Mouse (Mus musculus) liver, adult 2 months (tissue): ENCODE data around the gene Actn1. TPM values are rescaled to one million over a fixed set of nuclear protein-coding genes. Genes with fewer than 3 reads are reported as not detected.

Experiments
- DNase-seq: peaks from one replicate; pipeline ENCODE4 v3.0.0-alpha.2; 2011; ENCODE audit warnings: low read depth, low spot score; ENCODE audit errors: extremely low read depth
- H3K27ac ChIP-seq: fragments of 200-500 bp; replicated peaks from 2 replicates; pipeline ENCODE4 v1.5.1; 2012; ENCODE audit warnings: low read depth, mild to moderate bottlenecking, control low read depth, inconsistent platforms, low read length; ENCODE audit not compliant: insufficient read depth
- H3K27me3 ChIP-seq: fragments of 200-500 bp; 2 replicates; pipeline ENCODE4 v1.6.1; 2012; ENCODE audit warnings: mild to moderate bottlenecking, moderate library complexity, low read length, inconsistent platforms; ENCODE audit not compliant: control insufficient read depth, insufficient read depth
- H3K36me3 ChIP-seq: fragments of 200-500 bp; 2 replicates; pipeline ENCODE4 v1.6.1; 2012; ENCODE audit warnings: low read length, inconsistent platforms; ENCODE audit not compliant: control insufficient read depth, insufficient read depth
- H3K4me1 ChIP-seq: fragments of 200-500 bp; 2 replicates; pipeline ENCODE4 v1.6.1; 2011; ENCODE audit warnings: low read length; ENCODE audit not compliant: control insufficient read depth, insufficient read depth
- H3K4me3 ChIP-seq: fragments of 200-500 bp; 2 replicates; pipeline ENCODE4 v1.5.1; 2011; ENCODE audit warnings: low read depth, mild to moderate bottlenecking, control low read depth, low read length, moderate library complexity; ENCODE audit not compliant: insufficient read depth
- H3K79me2 ChIP-seq: fragments of 200-500 bp; 2 replicates; pipeline ENCODE4 v1.6.1; 2012; ENCODE audit warnings: inconsistent platforms, mild to moderate bottlenecking, low read length, moderate library complexity; ENCODE audit not compliant: control insufficient read depth, insufficient read depth
- H3K9ac ChIP-seq: fragments of 200-500 bp; 2 replicates; pipeline ENCODE4 v1.6.1; 2012; ENCODE audit warnings: low read depth, mild to moderate bottlenecking, control low read depth, inconsistent platforms, low read length
- CTCF ChIP-seq: fragments of 200-500 bp; IDR thresholded peaks from 2 replicates; pipeline ENCODE4 v1.5.1; 2011; ENCODE audit warnings: low read depth, low read length, control low read depth
- POLR2A ChIP-seq: fragments of 200-500 bp; IDR thresholded peaks from 2 replicates; pipeline ENCODE4 v1.6.1; 2011; ENCODE audit warnings: low read length, control low read depth; ENCODE audit not compliant: insufficient read depth; ENCODE audit errors: extremely low read depth
- WGBS: fragments of 180-500 bp; shearing (Covaris S2); methylation state at CpG from one replicate; pipeline ENCODE4 v1.1.7; 2018; 5-methylcytosine and 5-hydroxymethylcytosine counted together
- polyA plus RNA-seq: library from polyadenylated mRNA; depleted of rRNA; stranded (reverse); fragments of >200 nt; gene quantifications from 2 replicates; pipeline ENCODE4 v1.2.3, GENCODE M21; 2012
- total RNA-seq: library from RNA; depleted of rRNA; stranded (reverse); fragments of >200 nt; gene quantifications from 2 replicates; pipeline ENCODE4 v1.2.3, GENCODE M21; 2014

Actn1 gene
- total and polyA plus RNA-seq, 2 experiments = 15.4 to 17.6 TPM

GRCm38 (mm10) chr12:80184041-80184440, 76.1 kb downstream of the Actn1 start:
- no peaks in the 10 kb centered on the region for H3K79me2 ChIP-seq
- 21% methylated on average over 5 of the region's 5 CpGs for WGBS
- no peaks in the 10 kb centered on the region for H3K27me3 ChIP-seq
- H3K27ac ChIP-seq = peak overlapping the region; percentile 56
- DNase-seq = peak; percentile 97
- TF ChIP-seq POLR2A = no peak
- no peak overlapping the region for H3K4me3 ChIP-seq
- H3K9ac ChIP-seq = no peak overlapping the region
- H3K4me1 ChIP-seq = peaks cover 17% of the 10 kb centered on the region
- H3K36me3 ChIP-seq = peaks cover 2% of the 10 kb centered on the region; the same call in 1 of the 2 replicates

GRCm38 (mm10) chr12:80181831-80182230, 78.3 kb downstream of the Actn1 start:
- Histone ChIP-seq H3K27me3 (no peaks in the 10 kb centered on the region), H3K4me3 (no peak overlapping the region), H3K79me2 (no peaks in the 10 kb centered on the region), H3K9ac (no peak overlapping the region), H3K4me1 (peaks cover 17% of the 10 kb centered on the region), H3K27ac (peak overlapping the region; percentile 29), H3K36me3 (peaks cover 4% of the 10 kb centered on the region)
- DNase-seq = peak; percentile 90
- WGBS = 26% methylated on average over 2 of the region's 2 CpGs
- TF ChIP-seq CTCF = no peak
- no peak for TF ChIP-seq POLR2A

DNA sequence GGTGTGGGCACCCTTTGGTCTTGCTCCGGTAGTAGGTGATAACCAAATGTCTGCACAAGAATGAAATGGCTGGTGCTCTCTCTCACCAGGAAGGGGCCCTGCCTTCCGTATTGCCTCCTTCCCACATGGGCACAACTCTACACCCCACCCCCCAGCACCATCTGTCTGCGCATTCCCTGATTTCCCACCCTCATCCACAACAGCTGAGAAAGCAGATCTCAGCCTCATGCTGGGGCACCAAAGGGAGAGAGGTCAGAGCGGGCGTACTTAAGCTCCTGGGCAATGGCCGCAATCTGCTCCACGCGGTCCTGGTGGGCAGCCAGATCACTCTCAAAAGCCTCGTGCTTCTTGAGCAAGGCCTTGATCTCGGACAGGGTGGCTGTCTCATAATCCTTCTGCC, 82.1 kb downstream of the Actn1 start:
- no peaks in the 10 kb centered on the region for H3K27me3 ChIP-seq
- no peaks in the 10 kb centered on the region for H3K79me2 ChIP-seq
- WGBS = 95% methylated on average over 10 of the region's 10 CpGs
- H3K4me3 ChIP-seq = no peak overlapping the region
- no peak for DNase-seq
- peaks cover 28% of the 10 kb centered on the region for H3K36me3 ChIP-seq
- H3K9ac ChIP-seq = no peak overlapping the region
- TF ChIP-seq CTCF = no peak
- no peak for TF ChIP-seq POLR2A
- no peak overlapping the region for H3K27ac ChIP-seq
- peaks cover 3% of the 10 kb centered on the region for H3K4me1 ChIP-seq

DNA sequence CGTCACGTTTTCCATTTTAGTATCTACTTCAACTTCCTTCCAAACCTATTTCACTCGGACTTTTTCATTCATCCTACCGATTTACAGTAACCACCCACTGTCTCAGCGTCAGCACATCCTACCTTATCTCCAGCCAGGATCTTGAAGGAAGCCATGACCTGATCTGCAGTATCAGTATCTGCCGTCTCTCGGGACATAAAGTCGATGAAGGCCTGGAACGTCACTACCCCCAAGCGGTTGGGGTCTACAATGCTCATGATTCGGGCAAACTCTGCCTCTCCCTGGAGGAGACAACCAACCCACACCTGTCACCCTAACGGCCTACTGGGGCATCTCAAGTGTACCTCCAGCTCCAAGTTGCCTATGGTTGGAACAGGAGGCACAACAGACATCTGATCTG, 91.4 kb downstream of the Actn1 start:
- no peaks in the 10 kb centered on the region for H3K79me2 ChIP-seq
- H3K27me3 ChIP-seq = no peaks in the 10 kb centered on the region
- no peak overlapping the region for H3K4me3 ChIP-seq
- H3K36me3 ChIP-seq = peaks cover 17% of the 10 kb centered on the region
- no peak overlapping the region for H3K9ac ChIP-seq
- DNase-seq = no peak
- TF ChIP-seq POLR2A (no peak), CTCF (no peak)
- 79% methylated on average over 12 of the region's 12 CpGs for WGBS
- H3K27ac ChIP-seq = no peak overlapping the region
- no peaks in the 10 kb centered on the region for H3K4me1 ChIP-seq

GRCm38 (mm10) chr12:80168178-80168686, 91.9 kb downstream of the Actn1 start:
- peaks cover 12% of the 10 kb centered on the region for H3K36me3 ChIP-seq
- peak overlapping the region; percentile 75 for H3K4me3 ChIP-seq
- peak overlapping the region; percentile 50 for H3K27ac ChIP-seq
- peak overlapping the region; percentile 52 for H3K9ac ChIP-seq
- WGBS = 52% methylated on average over 35 of the region's 35 CpGs
- H3K79me2 ChIP-seq = no peaks in the 10 kb centered on the region
- DNase-seq = peak; percentile 66
- TF ChIP-seq CTCF = no peak
- TF ChIP-seq POLR2A = no peak
- H3K27me3 ChIP-seq = no peaks in the 10 kb centered on the region
- H3K4me1 ChIP-seq = no peaks in the 10 kb centered on the region

- 87% methylated on average over 3 of the region's 3 CpGs for WGBS
- no peak overlapping the region for H3K9ac ChIP-seq
- H3K4me1 ChIP-seq = no peaks in the 10 kb centered on the region
- no peak overlapping the region for H3K4me3 ChIP-seq
- TF ChIP-seq CTCF = no peak
- TF ChIP-seq POLR2A = no peak
- no peaks in the 10 kb centered on the region for H3K79me2 ChIP-seq
- H3K27me3 ChIP-seq = no peaks in the 10 kb centered on the region
- peaks cover 5% of the 10 kb centered on the region; the same call in 1 of the 2 replicates for H3K36me3 ChIP-seq
- no peak overlapping the region for H3K27ac ChIP-seq
- DNase-seq = no peak
These were observed 92.8 kb downstream of the Actn1 start for GRCm38 (mm10) chr12:80167321-80167720.
